Mouse (Mus musculus): Measurements from ENCODE around the gene Gbp5. TPM values are rescaled to one million over a fixed set of nuclear protein-coding genes. Genes with fewer than 3 reads are reported as not detected.

Gene Gbp5
- not detected in 2 replicates for polyA plus RNA-seq (2014; fragmentation: Nextera tagmentation; extraction: Ambion mirVana)

DNA sequence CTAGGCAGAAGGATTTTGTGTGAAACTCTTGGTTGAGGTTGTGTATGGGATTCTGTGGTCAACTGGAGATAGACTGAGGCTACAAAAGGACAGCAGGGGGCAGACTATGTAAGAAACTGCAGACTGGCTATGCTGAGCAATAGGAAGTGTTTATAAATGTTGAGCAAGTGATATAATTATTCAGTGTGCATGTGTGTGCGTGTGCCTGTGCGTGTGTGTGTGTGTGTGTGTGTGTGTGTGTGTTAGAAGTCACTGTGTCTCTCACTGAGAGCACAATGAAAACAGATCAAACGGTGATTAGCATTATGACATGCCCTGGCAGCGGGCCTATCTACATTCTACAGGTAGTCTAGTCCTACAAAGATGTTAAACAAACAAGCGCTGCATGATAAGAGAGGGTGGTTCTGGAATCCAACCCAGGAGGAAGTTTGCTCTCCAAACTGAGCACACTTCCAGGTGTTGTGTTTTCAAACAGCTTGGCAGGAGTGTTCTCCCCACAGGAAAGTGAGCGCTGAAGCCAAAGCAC lies at the start of gene Gbp5:
Gene Gbp5 (plus strand): TSS at position 443 of the 526 bp plus-strand sequence.
- H3K9me3 ChIP-seq (ENCODE audit: control insufficient read depth, low read length), result no peaks in the 10 kb centered on the region

GRCm38 (mm10) chr3:142454198-142454597 lies 39.6 kb upstream of the Gbp5 start:
- Histone ChIP-seq H3K36me3 (ENCODE audit: control insufficient read depth, insufficient read depth, low read length) (no peaks in the 10 kb centered on the region), H3K27ac (ENCODE audit: low read depth, low read length) (no peak overlapping the region), H3K4me2 (no peak overlapping the region), H3K4me3 (ENCODE audit: low read depth, low read length) (no peak overlapping the region), H3K4me1 (ENCODE audit: control insufficient read depth, insufficient read depth, low read length) (no peaks in the 10 kb centered on the region), H3K9me3 (ENCODE audit: control insufficient read depth, low read length) (no peaks in the 10 kb centered on the region), H3K27me3 (ENCODE audit: control insufficient read depth, insufficient read depth, low read length) (no peaks in the 10 kb centered on the region), H3K9ac (ENCODE audit: low read length) (no peak overlapping the region)
- 88% methylated on average over 7 of the region's 7 CpGs for WGBS
- ATAC-seq (ENCODE audit: low FRiP score), result no peak
- no peak for DNase-seq (ENCODE audit: low spot score, missing footprints)

More for the DNA sequence above, at the start of gene Gbp5:
- H3K4me1 ChIP-seq (ENCODE audit: control insufficient read depth, insufficient read depth, low read length), result no peaks in the 10 kb centered on the region
- H3K27me3 ChIP-seq (ENCODE audit: control insufficient read depth, insufficient read depth, low read length), result no peaks in the 10 kb centered on the region
- no peak within 1 kb of the TSS for H3K27ac ChIP-seq (ENCODE audit: low read depth, low read length)
- ATAC-seq (ENCODE audit: low FRiP score), result peak; percentile 67; the same call in 1 of the 2 replicates
- H3K4me2 ChIP-seq, result no peak within 1 kb of the TSS
- H3K4me3 ChIP-seq (ENCODE audit: low read depth, low read length), result no peak within 1 kb of the TSS
- WGBS, result 90% methylated on average over 6 of the region's 6 CpGs
- peak; percentile 73 for DNase-seq (ENCODE audit: low spot score, missing footprints)
- no peaks in the 10 kb centered on the region for H3K36me3 ChIP-seq (ENCODE audit: control insufficient read depth, insufficient read depth, low read length)
- no peak within 1 kb of the TSS for H3K9ac ChIP-seq (ENCODE audit: low read length)

- Histone ChIP-seq H3K9ac (ENCODE audit: low read length) (no peak overlapping the region), H3K9me3 (ENCODE audit: control insufficient read depth, low read length) (no peaks in the 10 kb centered on the region), H3K4me3 (ENCODE audit: low read depth, low read length) (no peak overlapping the region), H3K36me3 (ENCODE audit: control insufficient read depth, insufficient read depth, low read length) (no peaks in the 10 kb centered on the region), H3K27me3 (ENCODE audit: control insufficient read depth, insufficient read depth, low read length) (no peaks in the 10 kb centered on the region), H3K27ac (ENCODE audit: low read depth, low read length) (no peak overlapping the region), H3K4me2 (no peak overlapping the region), H3K4me1 (ENCODE audit: control insufficient read depth, insufficient read depth, low read length) (no peaks in the 10 kb centered on the region)
- ATAC-seq (ENCODE audit: low FRiP score), result no peak
- 90% methylated on average over 7 of the region's 7 CpGs for WGBS
- DNase-seq (ENCODE audit: low spot score, missing footprints), result peak; percentile 12
These were observed 34.5 kb upstream of the Gbp5 start for GRCm38 (mm10) chr3:142459241-142459640.

- Histone ChIP-seq H3K27ac (ENCODE audit: low read depth, low read length) (no peak overlapping the region), H3K27me3 (ENCODE audit: control insufficient read depth, insufficient read depth, low read length) (no peaks in the 10 kb centered on the region), H3K9ac (ENCODE audit: low read length) (no peak overlapping the region), H3K4me1 (ENCODE audit: control insufficient read depth, insufficient read depth, low read length) (no peaks in the 10 kb centered on the region), H3K4me3 (ENCODE audit: low read depth, low read length) (no peak overlapping the region), H3K9me3 (ENCODE audit: control insufficient read depth, low read length) (no peaks in the 10 kb centered on the region), H3K36me3 (ENCODE audit: control insufficient read depth, insufficient read depth, low read length) (no peaks in the 10 kb centered on the region), H3K4me2 (no peak overlapping the region)
- DNase-seq (ENCODE audit: low spot score, missing footprints) (peak; percentile 69), ATAC-seq (ENCODE audit: low FRiP score) (no peak)
- WGBS, result 92% methylated on average over 25 of the region's 25 CpGs
These were observed 30.7 kb upstream of the Gbp5 start for GRCm38 (mm10) chr3:142462764-142463751.

DNA sequence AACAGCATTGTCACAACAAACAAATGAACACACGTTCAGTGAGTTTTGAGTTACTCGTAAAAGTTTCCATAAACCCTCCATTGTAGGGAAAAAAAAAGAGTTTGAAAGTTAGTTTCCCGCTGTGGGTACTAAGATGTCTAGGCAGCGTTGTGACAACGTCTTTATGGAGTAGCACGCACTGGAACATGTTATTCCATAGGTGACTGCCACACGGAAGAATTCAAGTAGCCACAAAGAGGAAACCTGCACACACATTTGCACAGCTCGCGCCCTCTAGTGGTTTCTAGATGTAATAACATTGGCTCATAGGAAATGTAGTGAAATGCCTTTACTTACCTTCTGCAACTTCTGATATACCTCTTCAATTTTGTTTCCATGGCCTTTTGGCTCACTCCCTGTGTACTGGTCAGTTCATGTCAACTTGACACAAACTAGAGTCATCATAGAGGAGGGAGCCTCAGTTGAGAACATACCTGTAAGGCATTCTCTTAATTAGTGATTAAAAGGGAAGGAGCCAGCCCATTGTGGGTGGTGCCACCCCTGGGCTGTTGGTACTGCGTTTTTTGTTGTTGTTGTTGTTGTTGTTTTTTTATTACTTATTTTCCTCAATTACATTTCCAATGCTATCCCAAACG lies 19.3 kb upstream of the Gbp5 start:
- no peak overlapping the region for H3K4me2 ChIP-seq
- ATAC-seq (ENCODE audit: low FRiP score), result peak; percentile 55
- H3K4me3 ChIP-seq (ENCODE audit: low read depth, low read length), result no peak overlapping the region
- H3K4me1 ChIP-seq (ENCODE audit: control insufficient read depth, insufficient read depth, low read length), result no peaks in the 10 kb centered on the region
- H3K27ac ChIP-seq (ENCODE audit: low read depth, low read length), result no peak overlapping the region
- no peaks in the 10 kb centered on the region for H3K9me3 ChIP-seq (ENCODE audit: control insufficient read depth, low read length)
- H3K27me3 ChIP-seq (ENCODE audit: control insufficient read depth, insufficient read depth, low read length), result no peaks in the 10 kb centered on the region
- H3K9ac ChIP-seq (ENCODE audit: low read length), result no peak overlapping the region
- 20% methylated on average over 11 of the region's 11 CpGs for WGBS
- no peaks in the 10 kb centered on the region for H3K36me3 ChIP-seq (ENCODE audit: control insufficient read depth, insufficient read depth, low read length)
- DNase-seq (ENCODE audit: low spot score, missing footprints), result peak; percentile 88

GRCm38 (mm10) chr3:142475913-142476312 lies 17.9 kb upstream of the Gbp5 start:
- H3K9ac ChIP-seq (ENCODE audit: low read length), result no peak overlapping the region
- WGBS, result 22% methylated on average over 4 of the region's 4 CpGs
- ATAC-seq (ENCODE audit: low FRiP score), result peak; percentile 51; the same call in 1 of the 2 replicates
- no peaks in the 10 kb centered on the region for H3K27me3 ChIP-seq (ENCODE audit: control insufficient read depth, insufficient read depth, low read length)
- DNase-seq (ENCODE audit: low spot score, missing footprints), result peak; percentile 95
- no peaks in the 10 kb centered on the region for H3K36me3 ChIP-seq (ENCODE audit: control insufficient read depth, insufficient read depth, low read length)
- H3K4me3 ChIP-seq (ENCODE audit: low read depth, low read length), result no peak overlapping the region
- no peaks in the 10 kb centered on the region for H3K4me1 ChIP-seq (ENCODE audit: control insufficient read depth, insufficient read depth, low read length)
- no peaks in the 10 kb centered on the region for H3K9me3 ChIP-seq (ENCODE audit: control insufficient read depth, low read length)
- no peak overlapping the region for H3K4me2 ChIP-seq
- no peak overlapping the region for H3K27ac ChIP-seq (ENCODE audit: low read depth, low read length)

DNA sequence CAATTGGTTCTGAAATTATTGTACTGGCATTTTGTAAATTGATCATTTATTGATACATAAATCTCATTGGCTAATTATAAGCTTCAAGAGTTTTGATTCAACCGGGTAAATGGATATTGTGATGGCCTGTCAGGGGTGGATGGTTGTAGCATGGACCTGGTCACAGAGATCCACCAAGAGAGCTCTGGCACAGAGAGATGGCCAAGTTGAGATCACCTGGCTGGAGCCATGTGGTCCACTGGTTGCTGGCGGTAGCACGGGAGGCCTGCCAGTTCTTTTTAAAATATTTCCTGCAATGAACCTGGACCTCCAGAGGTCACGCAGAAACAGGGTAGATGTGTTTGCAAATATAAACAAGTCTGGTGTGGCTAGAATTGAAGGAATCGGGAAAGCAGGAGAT lies 15.9 kb upstream of the Gbp5 start:
- peak; percentile 61 for DNase-seq (ENCODE audit: low spot score, missing footprints)
- WGBS, result 90% methylated on average over 5 of the region's 5 CpGs
- no peak overlapping the region for H3K27ac ChIP-seq (ENCODE audit: low read depth, low read length)
- ATAC-seq (ENCODE audit: low FRiP score), result no peak
- no peaks in the 10 kb centered on the region for H3K36me3 ChIP-seq (ENCODE audit: control insufficient read depth, insufficient read depth, low read length)
- H3K27me3 ChIP-seq (ENCODE audit: control insufficient read depth, insufficient read depth, low read length), result no peaks in the 10 kb centered on the region
- H3K4me1 ChIP-seq (ENCODE audit: control insufficient read depth, insufficient read depth, low read length), result no peaks in the 10 kb centered on the region
- no peak overlapping the region for H3K4me3 ChIP-seq (ENCODE audit: low read depth, low read length)
- no peak overlapping the region for H3K4me2 ChIP-seq
- H3K9me3 ChIP-seq (ENCODE audit: control insufficient read depth, low read length), result no peaks in the 10 kb centered on the region
- H3K9ac ChIP-seq (ENCODE audit: low read length), result no peak overlapping the region

DNA sequence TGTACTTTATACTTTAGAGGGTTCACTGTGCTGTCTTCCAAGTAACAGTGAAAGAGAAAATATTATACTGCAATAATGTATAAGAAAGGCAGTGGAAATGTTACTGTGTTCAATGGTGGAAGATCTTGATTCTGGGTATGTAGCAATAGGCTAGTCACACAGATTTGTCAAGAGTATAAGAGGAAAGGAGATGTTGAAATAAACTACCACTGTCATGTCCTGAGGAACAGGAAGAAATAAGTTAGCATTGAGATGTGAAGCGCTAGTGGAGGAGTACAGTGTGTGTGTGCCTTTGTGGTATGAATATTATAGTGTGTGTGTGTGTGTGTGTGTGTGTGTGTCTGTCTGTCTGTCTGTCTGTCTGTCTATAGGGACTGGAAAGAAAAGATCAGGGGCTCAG lies 15.4 kb upstream of the Gbp5 start:
- H3K9me3 ChIP-seq (ENCODE audit: control insufficient read depth, low read length), result no peaks in the 10 kb centered on the region
- ATAC-seq (ENCODE audit: low FRiP score), result no peak
- no peaks in the 10 kb centered on the region for H3K36me3 ChIP-seq (ENCODE audit: control insufficient read depth, insufficient read depth, low read length)
- 96% methylated on average over 1 of the region's 1 CpGs for WGBS
- no peak overlapping the region for H3K4me3 ChIP-seq (ENCODE audit: low read depth, low read length)
- no peak overlapping the region for H3K9ac ChIP-seq (ENCODE audit: low read length)
- H3K4me2 ChIP-seq, result no peak overlapping the region
- H3K27me3 ChIP-seq (ENCODE audit: control insufficient read depth, insufficient read depth, low read length), result no peaks in the 10 kb centered on the region
- no peak overlapping the region for H3K27ac ChIP-seq (ENCODE audit: low read depth, low read length)
- no peaks in the 10 kb centered on the region for H3K4me1 ChIP-seq (ENCODE audit: control insufficient read depth, insufficient read depth, low read length)
- DNase-seq (ENCODE audit: low spot score, missing footprints), result peak; percentile 39

DNA sequence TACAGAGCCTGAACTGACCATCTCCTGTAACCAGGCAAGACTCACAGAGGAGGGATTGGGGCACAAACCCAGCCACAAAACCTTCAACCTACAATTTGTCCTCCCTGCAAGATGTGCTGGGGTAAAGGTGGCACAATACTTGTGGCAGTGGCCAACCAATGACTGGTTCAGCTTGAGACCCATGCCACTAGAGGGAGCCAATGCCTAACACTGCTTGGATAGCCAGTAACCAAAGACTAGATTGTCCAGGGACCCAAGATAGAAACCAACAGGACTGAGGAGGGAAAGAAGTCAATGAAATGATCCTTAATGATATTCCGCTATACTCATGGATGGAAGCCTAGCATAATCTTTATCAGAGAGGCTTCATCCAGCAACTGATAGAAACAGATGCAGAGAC lies 3.3 kb upstream of the Gbp5 start:
- ATAC-seq (ENCODE audit: low FRiP score), result peak; percentile 79
- WGBS, result 85% methylated on average over 1 of the region's 1 CpGs
- peak; percentile 93 for DNase-seq (ENCODE audit: low spot score, missing footprints)

More for the DNA sequence above, 3.3 kb upstream of the Gbp5 start:
- Histone ChIP-seq H3K4me1 (ENCODE audit: control insufficient read depth, insufficient read depth, low read length) (no peaks in the 10 kb centered on the region), H3K36me3 (ENCODE audit: control insufficient read depth, insufficient read depth, low read length) (no peaks in the 10 kb centered on the region), H3K4me3 (ENCODE audit: low read depth, low read length) (no peak overlapping the region), H3K27me3 (ENCODE audit: control insufficient read depth, insufficient read depth, low read length) (no peaks in the 10 kb centered on the region), H3K9me3 (ENCODE audit: control insufficient read depth, low read length) (no peaks in the 10 kb centered on the region), H3K4me2 (no peak overlapping the region), H3K9ac (ENCODE audit: low read length) (no peak overlapping the region), H3K27ac (ENCODE audit: low read depth, low read length) (no peak overlapping the region)

Data from midbrain, embryonic 11.5 days (tissue).